Mouse (Mus musculus): ENCODE results near the gene Atp11a. TPM values are rescaled to one million over a fixed set of nuclear protein-coding genes. Genes with fewer than 3 reads are reported as not detected.

Atp11a gene
- polyA plus RNA-seq, 1 experiment = not detected

GRCm38 (mm10) chr8:12870656-12871055 is 113.8 kb downstream of the Atp11a start:
- TF ChIP-seq GATA1 (IDR thresholded peaks at IDR 0.05; ENCODE audit: low read length) = no peak

- TF ChIP-seq GATA1 (IDR thresholded peaks at IDR 0.05; ENCODE audit: low read length) = no peak
Measured at GRCm38 (mm10) chr8:12871461-12871860, 114.6 kb downstream of the Atp11a start.

GRCm38 (mm10) chr8:12872983-12873356 is 116.2 kb downstream of the Atp11a start:
- no peak for TF ChIP-seq GATA1 (IDR thresholded peaks at IDR 0.05; ENCODE audit: low read length)

- TF ChIP-seq GATA1 (IDR thresholded peaks at IDR 0.05; ENCODE audit: low read length) = no peak
Measured at GRCm38 (mm10) chr8:12873357-12874046, 116.7 kb downstream of the Atp11a start, which contains the start of gene Mcf2l. TSS of gene Mcf2l (plus strand) at chr8:12873806.

GRCm38 (mm10) chr8:12874194-12874791 is 117.5 kb downstream of the Atp11a start:
- TF ChIP-seq GATA1 (IDR thresholded peaks at IDR 0.05; ENCODE audit: low read length) = no peak

GRCm38 (mm10) chr8:12874971-12875370 is 118.2 kb downstream of the Atp11a start:
- no peak for TF ChIP-seq GATA1 (IDR thresholded peaks at IDR 0.05; ENCODE audit: low read length)

GRCm38 (mm10) chr8:12877126-12877525 is 120.3 kb downstream of the Atp11a start:
- TF ChIP-seq GATA1 (IDR thresholded peaks at IDR 0.05; ENCODE audit: low read length) = no peak

- no peak for TF ChIP-seq GATA1 (IDR thresholded peaks at IDR 0.05; ENCODE audit: low read length)
Measured at GRCm38 (mm10) chr8:12880163-12880562, 123.3 kb downstream of the Atp11a start.

- TF ChIP-seq GATA1 (IDR thresholded peaks at IDR 0.05; ENCODE audit: low read length) = no peak
Measured at GRCm38 (mm10) chr8:12883051-12884004, 126.5 kb downstream of the Atp11a start.

GRCm38 (mm10) chr8:12887772-12888435 is 131.1 kb downstream of the Atp11a start:
- no peak for TF ChIP-seq GATA1 (IDR thresholded peaks at IDR 0.05; ENCODE audit: low read length)

GRCm38 (mm10) chr8:12889046-12889598 is 132.3 kb downstream of the Atp11a start:
- TF ChIP-seq GATA1 (IDR thresholded peaks at IDR 0.05; ENCODE audit: low read length) = no peak

GRCm38 (mm10) chr8:12892882-12893446 is 136.2 kb downstream of the Atp11a start:
- no peak for TF ChIP-seq GATA1 (IDR thresholded peaks at IDR 0.05; ENCODE audit: low read length)

- TF ChIP-seq GATA1 (IDR thresholded peaks at IDR 0.05; ENCODE audit: low read length) = no peak
Measured at GRCm38 (mm10) chr8:12893797-12894578, 137.2 kb downstream of the Atp11a start.

Measured in G1E-ER4 (cell line).